Mouse (Mus musculus) heart, embryonic 13.5 days (tissue): Measurements from ENCODE around the gene Nln. TPM values are rescaled to one million over a fixed set of nuclear protein-coding genes. Genes with fewer than 3 reads are reported as not detected.
A peak's percentile ranks its signal among the peaks of the same experiment; 100 is the strongest.

ENCODE experiments used
- ATAC-seq: fragments of 200-750 bp; cut with Nextera tagmentation; 2 replicates; pipeline ENCODE4 v1.8.0; 2017; ENCODE audit warnings: moderate TSS enrichment; ENCODE audit not compliant: insufficient number of reproducible peaks, low FRiP score, low TSS enrichment; ENCODE audit errors: extremely low read depth
- H3K27ac ChIP-seq: fragments of 300-500 bp; sonication (generic); replicated peaks from 2 replicates; pipeline ENCODE4 v1.5.1; 2015; ENCODE audit warnings: moderate library complexity, mild to moderate bottlenecking, inconsistent platforms
- H3K27me3 ChIP-seq: fragments of 300-500 bp; sonication (generic); replicated peaks from 2 replicates; pipeline ENCODE4 v1.6.1; 2015; ENCODE audit warnings: mild to moderate bottlenecking, inconsistent platforms
- H3K36me3 ChIP-seq: fragments of 300-500 bp; sonication (generic); 2 replicates; pipeline ENCODE4 v1.6.1; 2015; ENCODE audit warnings: mild to moderate bottlenecking, inconsistent platforms
- H3K4me1 ChIP-seq: fragments of 300-500 bp; sonication (generic); 2 replicates; pipeline ENCODE4 v1.6.1; 2015; ENCODE audit warnings: inconsistent platforms
- H3K4me2 ChIP-seq: fragments of 300-500 bp; sonication (generic); 2 replicates; pipeline ENCODE4 v1.6.1; 2015; ENCODE audit warnings: inconsistent platforms, mild to moderate bottlenecking, moderate library complexity
- H3K4me3 ChIP-seq: fragments of 300-500 bp; sonication (generic); 2 replicates; pipeline ENCODE4 v1.5.1; 2015; ENCODE audit warnings: moderate library complexity, mild to moderate bottlenecking, inconsistent platforms
- H3K9ac ChIP-seq: fragments of 300-500 bp; sonication (generic); 2 replicates; pipeline ENCODE4 v1.6.1; 2015; ENCODE audit warnings: inconsistent platforms, mild to moderate bottlenecking, moderate library complexity
- H3K9me3 ChIP-seq: fragments of 300-500 bp; sonication (generic); 2 replicates; pipeline ENCODE4 v1.6.1; 2016; ENCODE audit warnings: inconsistent platforms
- WGBS: fragments of 180-500 bp; shearing (Covaris S2); methylation state at CpG from one replicate; pipeline ENCODE4 v1.1.7; 2015; ENCODE audit warnings: mixed read lengths; 5-methylcytosine and 5-hydroxymethylcytosine counted together
- polyA plus RNA-seq: library from polyadenylated mRNA; unstranded; fragments of >200 nt; fragmentation: Nextera tagmentation; extraction: Ambion mirVana; gene quantifications from 2 replicates; pipeline ENCODE4 v1.2.1, GENCODE M21; 2015

The Nln gene
- polyA plus RNA-seq, 1 experiment from 2014 or later: 19.5 TPM

DNA sequence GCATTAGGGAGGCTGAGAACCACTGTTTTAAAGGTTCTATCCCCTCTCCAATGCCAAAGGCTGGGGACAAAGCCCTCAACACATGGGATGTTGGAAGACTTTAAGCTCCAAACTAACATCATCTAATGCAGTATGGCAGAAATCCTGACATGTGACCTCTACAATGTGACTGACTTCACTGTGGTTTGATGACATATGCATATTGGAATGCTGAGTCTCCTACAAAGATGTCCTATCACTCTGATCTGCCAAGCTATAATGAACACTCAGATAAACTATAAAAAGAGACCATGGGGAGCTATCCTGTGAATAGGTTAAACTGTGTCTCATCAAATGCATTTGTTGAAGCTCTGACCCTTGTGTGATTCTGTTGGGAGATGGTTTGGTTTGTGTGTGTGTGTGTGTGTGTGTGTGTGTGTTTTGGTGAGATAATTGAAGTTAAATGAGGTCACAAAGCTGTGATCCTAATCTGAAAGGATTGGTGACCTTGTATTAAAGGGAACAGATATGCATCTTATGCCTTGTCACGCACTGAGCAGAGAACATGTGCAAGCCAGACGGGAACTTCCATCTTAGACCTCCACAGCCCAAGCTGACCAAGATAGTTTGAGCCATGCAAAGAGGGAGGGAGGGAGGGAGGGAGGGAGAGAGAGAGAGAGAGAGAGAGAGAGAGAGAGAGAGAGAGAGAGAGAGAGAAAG lies 43.6 kb downstream of the Nln start:
- Histone ChIP-seq H3K9me3 (no peaks in the 10 kb centered on the region), H3K4me2 (no peak overlapping the region), H3K4me1 (peaks cover 24% of the 10 kb centered on the region), H3K36me3 (peaks cover 30% of the 10 kb centered on the region; the same call in 1 of the 2 replicates), H3K27me3 (no peaks in the 10 kb centered on the region), H3K27ac (no peak overlapping the region), H3K9ac (no peak overlapping the region), H3K4me3 (no peak overlapping the region)
- 85% methylated on average over 2 of the region's 2 CpGs for WGBS
- no peak for ATAC-seq

DNA sequence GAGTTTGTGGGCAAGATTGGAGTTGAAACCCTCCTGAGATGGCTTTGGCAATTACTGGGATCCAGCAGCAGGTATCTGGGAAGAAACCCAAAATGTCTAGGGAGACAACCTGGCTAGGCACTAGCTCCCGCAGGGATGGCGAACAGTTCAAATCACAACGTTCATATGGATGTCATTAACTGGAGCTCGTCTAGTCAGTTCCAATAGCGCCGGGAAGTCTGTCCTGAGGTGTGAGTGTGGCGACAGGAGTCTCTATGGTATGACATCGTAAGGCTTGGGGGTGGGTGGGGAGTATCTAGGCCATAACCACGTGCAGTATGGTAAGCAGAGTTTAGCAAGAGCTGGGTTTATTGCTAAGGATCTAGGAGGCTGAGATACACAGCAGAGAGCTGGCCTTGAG lies 46.4 kb downstream of the Nln start:
- Histone ChIP-seq H3K9me3 (no peaks in the 10 kb centered on the region), H3K27me3 (no peaks in the 10 kb centered on the region), H3K27ac (no peak overlapping the region), H3K36me3 (peaks cover 30% of the 10 kb centered on the region), H3K4me2 (no peak overlapping the region), H3K4me3 (no peak overlapping the region), H3K9ac (no peak overlapping the region), H3K4me1 (peaks cover 26% of the 10 kb centered on the region)
- ATAC-seq: no peak
- 76% methylated on average over 9 of the region's 9 CpGs for WGBS

DNA sequence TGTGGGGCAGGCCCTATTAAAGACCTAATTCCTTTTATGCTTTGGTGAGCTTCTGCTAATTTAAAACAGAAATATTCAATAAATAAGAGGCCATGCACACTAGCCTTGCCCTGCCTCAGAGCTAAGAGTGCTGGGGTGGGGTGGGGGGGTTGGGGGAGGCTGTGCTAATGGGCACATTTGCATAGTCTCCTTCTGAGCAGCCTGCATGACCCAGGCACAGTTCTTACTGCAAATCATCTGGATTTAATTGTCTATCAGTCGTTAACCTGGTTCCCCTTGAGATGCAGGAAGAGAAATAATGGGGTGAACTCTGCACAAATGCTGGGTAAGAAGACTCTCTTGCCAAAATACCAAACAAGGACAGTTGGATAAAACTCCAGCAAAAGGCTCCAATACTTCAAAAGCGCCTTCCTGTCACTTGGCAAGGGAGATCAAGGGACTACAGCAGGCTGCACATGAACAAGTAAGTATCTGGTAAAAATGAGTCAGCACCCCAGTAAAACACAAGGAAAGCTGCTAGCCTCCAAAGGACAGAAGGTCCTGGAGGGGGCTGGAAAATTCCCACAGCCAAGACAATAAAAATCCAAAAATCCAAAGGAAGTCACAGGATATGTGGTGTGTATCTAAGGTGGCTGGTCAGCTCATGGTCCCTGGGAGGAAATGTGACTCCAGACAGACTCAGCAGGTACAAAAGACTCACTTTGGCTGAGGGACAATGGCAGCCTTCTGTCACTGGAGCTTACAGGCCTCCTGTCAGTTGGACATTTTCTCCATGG lies 47.3 kb downstream of the Nln start:
- no peaks in the 10 kb centered on the region for H3K9me3 ChIP-seq
- H3K4me1 ChIP-seq: peaks cover 26% of the 10 kb centered on the region
- H3K36me3 ChIP-seq: peaks cover 31% of the 10 kb centered on the region
- H3K4me2 ChIP-seq: no peak overlapping the region
- no peaks in the 10 kb centered on the region for H3K27me3 ChIP-seq
- no peak overlapping the region for H3K9ac ChIP-seq
- H3K4me3 ChIP-seq: no peak overlapping the region
- no peak for ATAC-seq
- WGBS: 58% methylated on average over 2 of the region's 2 CpGs
- H3K27ac ChIP-seq: peak overlapping the region; percentile 48; the same call in 1 of the 2 replicates

DNA sequence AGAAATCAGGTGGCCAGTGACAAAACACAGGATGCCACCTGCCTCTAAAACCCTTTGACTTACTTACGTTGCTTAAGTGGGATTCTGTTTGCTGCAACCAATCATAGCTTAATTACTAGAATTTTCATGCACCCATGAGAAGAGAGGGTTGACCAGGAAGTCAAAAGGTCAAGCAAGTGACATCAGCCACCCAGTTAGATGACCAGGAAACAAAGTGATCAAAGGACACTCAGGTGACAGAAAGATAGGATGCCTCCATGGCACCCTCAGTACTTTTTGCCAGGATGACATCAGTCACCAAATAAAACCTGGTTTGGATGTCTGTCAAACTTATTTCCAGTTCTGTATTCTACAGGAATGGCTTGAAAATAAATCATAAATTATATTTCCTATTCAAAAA lies 49.2 kb downstream of the Nln start:
- WGBS: 75% methylated on average over 1 of the region's 1 CpGs
- Histone ChIP-seq H3K4me3 (no peak overlapping the region), H3K27ac (no peak overlapping the region), H3K36me3 (peaks cover 36% of the 10 kb centered on the region), H3K4me2 (no peak overlapping the region), H3K27me3 (no peaks in the 10 kb centered on the region), H3K9me3 (no peaks in the 10 kb centered on the region), H3K4me1 (peaks cover 26% of the 10 kb centered on the region), H3K9ac (no peak overlapping the region)
- ATAC-seq: no peak

DNA sequence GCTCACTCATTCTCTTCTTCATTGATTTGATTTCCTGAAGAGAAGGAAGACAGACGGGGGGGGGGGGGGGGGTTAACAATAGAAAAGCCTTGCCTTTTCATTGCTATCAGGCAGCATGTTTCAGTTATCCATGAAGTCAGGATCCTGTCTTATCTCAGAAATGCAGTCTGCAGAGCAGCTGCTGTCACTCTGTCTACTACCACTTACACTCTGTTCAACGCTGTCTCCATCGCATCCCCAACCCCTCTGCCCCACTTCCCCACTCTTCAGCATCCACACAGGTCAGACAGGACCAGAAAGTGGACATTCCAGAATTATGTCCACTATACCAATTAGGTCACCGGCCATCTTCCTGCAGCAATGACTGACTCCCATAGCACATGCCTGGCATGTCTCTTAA lies 49.9 kb downstream of the Nln start:
- H3K4me1 ChIP-seq: peaks cover 26% of the 10 kb centered on the region
- H3K9ac ChIP-seq: no peak overlapping the region
- ATAC-seq: no peak
- H3K36me3 ChIP-seq: peaks cover 35% of the 10 kb centered on the region
- no peaks in the 10 kb centered on the region for H3K27me3 ChIP-seq
- 15% methylated on average over 4 of the region's 4 CpGs for WGBS
- no peak overlapping the region for H3K4me2 ChIP-seq
- no peaks in the 10 kb centered on the region for H3K9me3 ChIP-seq
- H3K4me3 ChIP-seq: no peak overlapping the region
- peak overlapping the region; percentile 20; the same call in 1 of the 2 replicates for H3K27ac ChIP-seq

DNA sequence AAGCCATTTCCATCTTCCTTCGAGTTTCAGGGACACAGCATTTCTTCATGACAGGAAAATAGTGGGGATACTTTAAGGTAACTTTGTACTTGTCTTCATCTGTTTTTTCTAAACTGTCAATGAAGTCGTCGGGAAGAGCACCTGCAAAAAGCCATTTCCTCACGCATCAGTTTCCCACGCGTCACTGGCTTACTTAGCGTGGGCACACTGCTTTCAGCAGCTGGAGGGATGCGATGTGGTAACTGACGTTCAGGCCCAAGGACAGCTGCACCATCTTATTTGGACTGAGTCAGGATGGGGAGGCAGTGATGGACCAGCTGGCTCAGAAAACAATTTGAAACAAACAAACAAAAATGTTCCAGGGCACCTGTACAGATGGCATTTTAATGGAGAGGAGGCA lies 50.7 kb downstream of the Nln start:
- ATAC-seq: no peak
- Histone ChIP-seq H3K27ac (no peak overlapping the region), H3K9ac (no peak overlapping the region), H3K4me1 (peaks cover 26% of the 10 kb centered on the region), H3K9me3 (no peaks in the 10 kb centered on the region), H3K4me2 (no peak overlapping the region), H3K27me3 (no peaks in the 10 kb centered on the region), H3K4me3 (no peak overlapping the region), H3K36me3 (peaks cover 30% of the 10 kb centered on the region)
- WGBS: 83% methylated on average over 9 of the region's 9 CpGs

DNA sequence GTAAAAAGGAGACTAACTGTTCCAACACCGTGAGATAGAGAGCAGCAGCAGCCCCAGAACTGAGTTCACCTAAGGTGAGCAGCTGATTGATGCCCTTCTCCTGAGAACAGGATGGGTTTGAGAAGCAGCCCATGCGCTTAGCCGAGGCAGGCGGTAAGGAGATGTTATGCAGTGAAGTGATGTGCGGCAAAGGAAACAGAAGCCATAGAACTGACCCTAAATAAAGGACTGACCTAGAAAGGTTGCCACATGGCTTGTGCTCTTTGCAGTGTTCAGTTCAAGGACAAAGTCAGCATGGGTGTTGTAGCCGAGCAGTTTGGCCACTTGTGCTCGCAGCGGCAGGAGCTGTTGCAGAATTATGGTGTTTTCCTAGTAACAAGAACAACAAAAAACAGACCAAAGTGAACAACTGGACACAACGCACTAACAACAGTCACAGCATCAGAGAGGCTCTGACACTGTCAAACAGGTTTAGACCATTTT lies 57.1 kb downstream of the Nln start:
- H3K4me2 ChIP-seq: no peak overlapping the region
- H3K27me3 ChIP-seq: no peaks in the 10 kb centered on the region
- peaks cover 44% of the 10 kb centered on the region for H3K36me3 ChIP-seq
- WGBS: 74% methylated on average over 9 of the region's 9 CpGs
- no peak overlapping the region for H3K9ac ChIP-seq
- no peak overlapping the region for H3K27ac ChIP-seq
- no peak for ATAC-seq
- H3K9me3 ChIP-seq: no peaks in the 10 kb centered on the region
- H3K4me1 ChIP-seq: no peaks in the 10 kb centered on the region
- no peak overlapping the region for H3K4me3 ChIP-seq

DNA sequence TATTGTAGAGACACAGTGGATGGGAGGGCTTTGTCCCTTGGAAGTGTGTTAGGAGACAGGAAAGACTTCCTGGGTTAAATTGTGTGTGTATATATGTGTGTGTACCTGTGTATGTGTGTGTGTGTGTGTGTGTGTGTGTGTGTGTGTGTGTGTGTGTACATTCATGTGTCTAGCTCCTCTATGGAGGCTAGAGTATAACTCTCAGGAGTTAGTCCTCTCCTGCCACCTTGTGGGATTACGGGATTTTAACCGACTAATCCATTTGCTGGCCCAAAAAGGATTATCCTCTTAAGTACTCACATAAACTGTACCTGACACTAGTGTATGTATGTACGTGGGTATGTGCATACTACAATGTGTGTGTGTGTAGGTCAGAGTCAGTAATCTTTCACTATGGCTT lies 60.6 kb downstream of the Nln start:
- peaks cover 42% of the 10 kb centered on the region for H3K36me3 ChIP-seq
- H3K9ac ChIP-seq: no peak overlapping the region
- no peak overlapping the region for H3K4me2 ChIP-seq
- no peaks in the 10 kb centered on the region for H3K4me1 ChIP-seq
- H3K27me3 ChIP-seq: no peaks in the 10 kb centered on the region
- WGBS: 65% methylated on average over 3 of the region's 3 CpGs
- no peak overlapping the region for H3K27ac ChIP-seq
- no peak overlapping the region for H3K4me3 ChIP-seq
- no peak for ATAC-seq
- no peaks in the 10 kb centered on the region for H3K9me3 ChIP-seq

DNA sequence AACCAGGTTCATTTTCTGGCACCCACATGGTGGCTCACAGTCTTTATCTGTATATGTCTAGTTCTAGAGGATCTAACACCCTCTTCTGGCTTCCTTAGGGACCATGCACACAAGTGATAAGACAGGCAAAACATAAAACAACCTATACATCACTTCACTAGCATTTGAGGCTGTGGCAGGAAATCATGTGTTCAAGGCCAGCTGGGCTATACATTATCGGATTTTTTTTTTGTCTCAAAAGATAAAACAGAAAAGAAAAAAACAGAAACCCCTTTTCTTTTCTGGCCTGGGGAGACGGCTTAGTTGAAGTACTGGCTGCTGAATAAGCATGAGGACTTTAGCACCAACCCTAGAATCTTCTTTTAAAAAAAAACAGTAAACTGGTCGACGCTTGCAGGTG lies 64.3 kb downstream of the Nln start:
- WGBS: 59% methylated on average over 4 of the region's 4 CpGs
- Histone ChIP-seq H3K27me3 (no peaks in the 10 kb centered on the region), H3K4me3 (no peak overlapping the region), H3K27ac (no peak overlapping the region), H3K4me1 (peaks cover 5% of the 10 kb centered on the region; the same call in 1 of the 2 replicates), H3K36me3 (peaks cover 27% of the 10 kb centered on the region), H3K9me3 (no peaks in the 10 kb centered on the region), H3K4me2 (no peak overlapping the region), H3K9ac (no peak overlapping the region)
- no peak for ATAC-seq

DNA sequence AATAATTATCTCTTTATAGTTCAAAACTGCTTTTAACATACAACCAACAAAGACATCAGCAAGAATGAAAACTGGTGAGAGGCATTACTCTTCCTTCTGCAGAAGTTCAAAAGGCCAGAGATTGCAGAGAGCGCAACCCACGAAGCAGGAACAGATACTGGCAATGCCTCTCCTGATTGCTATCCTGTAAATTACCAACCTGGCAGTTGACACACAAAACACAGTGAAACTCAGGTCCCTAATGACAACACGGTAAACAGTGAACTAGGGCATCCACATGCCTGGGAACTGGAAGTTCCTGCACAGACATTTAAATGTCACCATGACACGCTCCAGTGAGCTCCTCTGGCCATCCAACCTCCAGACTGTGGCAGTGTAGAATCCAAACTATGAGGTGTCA lies 65.1 kb downstream of the Nln start:
- Histone ChIP-seq H3K4me3 (no peak overlapping the region), H3K27me3 (no peaks in the 10 kb centered on the region), H3K4me1 (peaks cover 12% of the 10 kb centered on the region; the same call in 1 of the 2 replicates), H3K9ac (no peak overlapping the region), H3K4me2 (no peak overlapping the region), H3K9me3 (no peaks in the 10 kb centered on the region), H3K36me3 (peaks cover 23% of the 10 kb centered on the region), H3K27ac (no peak overlapping the region)
- ATAC-seq: no peak
- 79% methylated on average over 4 of the region's 4 CpGs for WGBS

DNA sequence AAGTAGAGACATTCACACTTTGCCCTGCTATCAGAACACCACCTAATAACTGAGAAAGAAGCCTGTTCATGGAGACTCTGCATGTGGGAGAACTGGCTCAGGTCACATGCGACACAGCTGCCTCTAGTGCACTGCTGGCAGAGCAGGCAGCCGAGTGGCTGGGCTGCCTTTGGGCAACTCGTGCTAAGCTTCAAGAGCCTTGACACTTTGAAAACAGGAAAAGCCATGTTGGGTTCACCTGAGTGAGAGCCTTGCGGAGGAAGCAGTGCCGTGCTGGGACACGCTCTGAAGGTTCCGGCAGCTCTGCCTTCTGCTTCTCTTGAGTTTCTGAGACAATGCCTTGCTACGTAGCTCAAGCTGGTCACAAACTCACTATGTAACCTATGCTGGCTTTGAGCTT lies 66.7 kb downstream of the Nln start:
- Histone ChIP-seq H3K4me2 (no peak overlapping the region), H3K9me3 (no peaks in the 10 kb centered on the region), H3K27me3 (no peaks in the 10 kb centered on the region), H3K36me3 (peaks cover 20% of the 10 kb centered on the region), H3K9ac (no peak overlapping the region), H3K27ac (no peak overlapping the region), H3K4me3 (no peak overlapping the region), H3K4me1 (peaks cover 24% of the 10 kb centered on the region)
- 76% methylated on average over 8 of the region's 8 CpGs for WGBS
- no peak for ATAC-seq
